Mouse (Mus musculus) hindbrain, embryonic 14.5 days (tissue): ENCODE measurements at regions not wholly inside any gene's neighbourhood (a gene's known extent, or its start where the extent isn't known, plus 50 kb on each side); places are given as distances from the start of the nearest gene placed in this dataset.

Source experiments
- ATAC-seq: fragments of 200-750 bp; cut with Nextera tagmentation; 2 replicates; pipeline ENCODE4 v1.8.0; 2017; ENCODE audit warnings: moderate number of reproducible peaks, mild to moderate bottlenecking, moderate TSS enrichment, moderate library complexity; ENCODE audit not compliant: low FRiP score
- DNase-seq: peaks from one replicate; pipeline ENCODE4 v3.0.0-alpha.2; 2015; ENCODE audit warnings: low spot score
- H3K27ac ChIP-seq: fragments of 300-500 bp; sonication (generic); 2 replicates; pipeline ENCODE4 v1.5.1; 2014; ENCODE audit warnings: mild to moderate bottlenecking, moderate library complexity
- H3K27me3 ChIP-seq: fragments of 300-500 bp; sonication (generic); 2 replicates; pipeline ENCODE4 v1.6.1; 2014; ENCODE audit warnings: mild to moderate bottlenecking, low read length, mixed read lengths; ENCODE audit not compliant: control insufficient read depth, insufficient read depth
- H3K36me3 ChIP-seq: fragments of 300-500 bp; sonication (generic); replicated peaks from 2 replicates; pipeline ENCODE4 v1.6.1; 2014; ENCODE audit not compliant: control insufficient read depth, insufficient read depth
- H3K4me1 ChIP-seq: fragments of 300-500 bp; sonication (generic); replicated peaks from 2 replicates; pipeline ENCODE4 v1.6.1; 2014; ENCODE audit warnings: antibody characterized with exemption, low read length, mixed read lengths; ENCODE audit not compliant: control insufficient read depth, insufficient read depth
- H3K4me2 ChIP-seq: fragments of 300-500 bp; sonication (generic); replicated peaks from 2 replicates; pipeline ENCODE4 v1.6.1; 2014; ENCODE audit warnings: mild to moderate bottlenecking, moderate library complexity
- H3K4me3 ChIP-seq: fragments of 300-500 bp; sonication (generic); replicated peaks from 2 replicates; pipeline ENCODE4 v1.5.1; 2014; ENCODE audit warnings: mild to moderate bottlenecking, low read length
- H3K9ac ChIP-seq: fragments of 300-500 bp; sonication (generic); 2 replicates; pipeline ENCODE4 v1.6.1; 2014
- H3K9me3 ChIP-seq: fragments of 300-500 bp; sonication (generic); 2 replicates; pipeline ENCODE4 v1.6.1; 2016; ENCODE audit warnings: low read length; ENCODE audit not compliant: control insufficient read depth
- WGBS: fragments of 180-500 bp; shearing (Covaris S2); extraction: QIAGEN DNeasy Blood & Tissue Kit; methylation state at CpG from one replicate; pipeline ENCODE4 v1.1.7; 2014; 5-methylcytosine and 5-hydroxymethylcytosine counted together

DNA sequence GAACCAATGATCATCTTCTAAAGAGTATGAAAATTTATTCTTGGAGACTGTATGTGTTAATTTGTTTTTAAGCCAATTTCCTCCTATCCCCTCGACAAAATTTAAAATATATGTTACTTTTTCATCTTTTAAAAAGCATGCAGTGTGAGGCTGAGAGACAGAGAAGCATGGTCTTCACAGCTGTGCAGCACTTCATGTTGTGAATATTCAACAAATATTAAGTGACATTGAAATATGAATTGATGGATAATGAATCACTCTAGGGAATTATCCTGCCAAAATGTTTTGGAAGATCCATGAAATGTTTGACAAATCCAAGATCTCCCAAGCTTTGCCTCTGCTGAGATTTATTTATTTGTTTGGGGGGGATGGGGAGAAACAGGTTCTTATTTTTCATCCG, 233.9 kb upstream of the Gm11146 start:
- Histone ChIP-seq H3K9me3 (no peaks in the 10 kb centered on the region), H3K9ac (no peak overlapping the region), H3K4me1 (no peaks in the 10 kb centered on the region), H3K27me3 (no peaks in the 10 kb centered on the region), H3K4me3 (no peak overlapping the region), H3K27ac (no peak overlapping the region), H3K4me2 (no peak overlapping the region), H3K36me3 (no peaks in the 10 kb centered on the region)
- WGBS: 66% methylated on average over 2 of the region's 2 CpGs
- DNase-seq (no peak), ATAC-seq (no peak)

DNA sequence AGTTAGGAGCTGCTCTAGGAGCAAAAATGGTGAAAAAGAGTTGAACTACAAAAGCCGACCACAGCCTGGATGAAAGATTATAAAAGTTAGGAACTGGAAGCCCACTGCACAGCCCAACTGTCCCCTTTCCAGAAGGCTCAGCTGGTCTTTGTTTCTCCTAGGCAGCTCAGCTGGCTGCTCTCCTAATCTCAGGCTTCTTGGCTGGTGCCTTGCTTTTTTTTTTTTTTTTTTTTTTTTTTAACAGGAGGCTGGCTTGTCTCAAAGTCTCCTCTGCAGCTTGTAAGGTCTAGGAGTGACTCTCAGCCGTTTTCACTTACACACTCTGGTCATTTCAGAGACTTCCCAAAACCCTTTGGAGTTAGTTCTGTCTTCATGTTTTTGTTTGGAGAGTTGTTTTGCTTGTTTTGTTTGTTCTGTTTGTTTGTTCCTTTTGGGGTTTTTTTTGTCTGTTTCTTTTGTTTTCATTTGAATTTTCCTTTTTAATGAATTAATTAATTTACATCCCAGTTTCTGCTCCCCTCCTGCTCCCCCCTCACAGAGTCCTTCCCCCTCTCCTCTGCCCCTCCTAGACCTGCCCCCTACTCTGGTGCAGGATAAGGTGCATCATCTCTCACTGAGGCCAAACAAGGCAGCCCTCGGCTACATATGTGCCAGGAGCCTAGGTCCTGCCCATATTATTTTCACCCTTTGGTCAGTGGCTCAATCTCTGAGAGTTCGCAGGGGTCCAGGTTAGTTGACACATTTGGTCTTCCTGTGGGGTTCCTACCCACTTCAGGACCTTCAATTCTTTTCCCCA, 225.6 kb upstream of the Gm11146 start:
- no peaks in the 10 kb centered on the region for H3K36me3 ChIP-seq
- DNase-seq (no peak), ATAC-seq (peak; percentile 64; the same call in 1 of the 2 replicates)
- H3K4me2 ChIP-seq: no peak overlapping the region
- H3K4me3 ChIP-seq: no peak overlapping the region
- peak overlapping the region; percentile 10; the same call in 1 of the 2 replicates for H3K27ac ChIP-seq
- H3K4me1 ChIP-seq: no peaks in the 10 kb centered on the region
- WGBS: 69% methylated on average over 4 of the region's 4 CpGs
- H3K9ac ChIP-seq: no peak overlapping the region
- H3K9me3 ChIP-seq: no peaks in the 10 kb centered on the region
- no peaks in the 10 kb centered on the region for H3K27me3 ChIP-seq

DNA sequence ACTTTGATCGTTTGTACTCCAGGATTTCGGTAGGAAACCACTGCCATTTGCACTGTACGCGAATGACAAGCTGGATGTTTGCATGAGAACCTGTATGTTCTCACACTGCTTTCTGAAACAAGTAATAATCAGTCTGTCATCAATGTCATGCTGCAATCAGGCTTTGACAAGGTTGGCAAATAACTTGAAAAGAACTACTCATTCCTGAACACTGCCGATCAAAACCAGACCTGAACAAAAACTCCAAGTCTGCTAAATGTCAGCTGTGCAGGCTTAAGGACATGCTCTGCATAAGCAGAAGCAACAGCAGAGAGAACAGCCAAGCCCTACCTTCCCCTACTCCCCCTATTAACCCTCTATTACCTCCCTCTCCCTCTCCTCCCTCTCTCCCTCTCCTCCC, 197.8 kb upstream of the Gm11146 start:
- Histone ChIP-seq H3K4me3 (no peak overlapping the region), H3K27ac (no peak overlapping the region), H3K9me3 (no peaks in the 10 kb centered on the region), H3K27me3 (no peaks in the 10 kb centered on the region), H3K36me3 (no peaks in the 10 kb centered on the region), H3K4me1 (no peaks in the 10 kb centered on the region), H3K9ac (no peak overlapping the region), H3K4me2 (no peak overlapping the region)
- DNase-seq (no peak), ATAC-seq (no peak)
- 82% methylated on average over 5 of the region's 5 CpGs for WGBS

DNA sequence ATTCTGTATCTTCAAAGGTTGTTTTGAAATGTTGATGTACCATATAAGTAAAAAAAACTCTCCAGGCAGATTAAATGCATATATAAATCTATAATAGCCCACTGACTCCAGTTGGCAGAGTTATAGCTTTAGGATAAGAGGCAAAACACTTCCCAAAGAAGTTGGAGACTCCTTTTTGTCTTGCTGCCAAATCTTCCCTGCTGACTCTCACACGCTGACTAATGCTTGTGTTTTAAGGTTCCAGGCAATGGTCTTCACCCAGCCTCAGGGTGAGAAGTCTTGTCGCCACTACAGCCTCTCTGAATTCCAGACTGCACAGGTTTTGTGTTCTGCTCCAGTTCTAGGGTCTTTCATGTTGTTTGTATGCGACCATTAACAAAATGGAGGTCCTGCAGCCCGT, 195.0 kb upstream of the Gm11146 start:
- Histone ChIP-seq H3K27me3 (no peaks in the 10 kb centered on the region), H3K9ac (no peak overlapping the region), H3K36me3 (no peaks in the 10 kb centered on the region), H3K4me2 (no peak overlapping the region), H3K4me3 (no peak overlapping the region), H3K27ac (no peak overlapping the region), H3K4me1 (no peaks in the 10 kb centered on the region), H3K9me3 (no peaks in the 10 kb centered on the region)
- ATAC-seq (no peak), DNase-seq (no peak)
- WGBS: 74% methylated on average over 4 of the region's 4 CpGs

DNA sequence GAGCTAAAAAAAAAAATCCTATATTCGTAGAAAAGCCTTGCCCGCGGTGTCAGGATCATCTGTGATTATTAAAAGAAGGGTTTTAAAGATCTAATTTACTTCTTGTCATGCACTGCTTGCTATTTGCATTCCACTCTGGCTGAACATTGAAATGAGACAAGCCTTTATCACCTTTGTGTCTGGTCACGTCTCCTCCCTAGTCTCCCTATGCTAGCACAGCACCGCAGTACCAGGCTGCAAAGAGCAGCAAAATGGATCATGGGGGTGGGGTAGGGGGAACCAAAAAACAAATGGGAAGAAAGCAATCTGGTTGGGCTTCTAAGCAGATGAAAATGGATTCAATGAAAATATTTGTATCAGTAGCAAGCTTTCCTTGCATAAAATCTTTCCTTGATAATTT, 187.8 kb upstream of the Gm11146 start:
- H3K4me1 ChIP-seq: peaks cover 19% of the 10 kb centered on the region; the same call in 1 of the 2 replicates
- no peak overlapping the region for H3K4me3 ChIP-seq
- no peak overlapping the region for H3K4me2 ChIP-seq
- peak; percentile 46 for DNase-seq
- H3K9me3 ChIP-seq: no peaks in the 10 kb centered on the region
- H3K36me3 ChIP-seq: no peaks in the 10 kb centered on the region
- peak overlapping the region; percentile 57; the same call in 1 of the 2 replicates for H3K9ac ChIP-seq
- no peaks in the 10 kb centered on the region for H3K27me3 ChIP-seq
- WGBS: 40% methylated on average over 5 of the region's 5 CpGs
- ATAC-seq: no peak; the same call in 1 of the 2 replicates
- peak overlapping the region; percentile 99 for H3K27ac ChIP-seq

DNA sequence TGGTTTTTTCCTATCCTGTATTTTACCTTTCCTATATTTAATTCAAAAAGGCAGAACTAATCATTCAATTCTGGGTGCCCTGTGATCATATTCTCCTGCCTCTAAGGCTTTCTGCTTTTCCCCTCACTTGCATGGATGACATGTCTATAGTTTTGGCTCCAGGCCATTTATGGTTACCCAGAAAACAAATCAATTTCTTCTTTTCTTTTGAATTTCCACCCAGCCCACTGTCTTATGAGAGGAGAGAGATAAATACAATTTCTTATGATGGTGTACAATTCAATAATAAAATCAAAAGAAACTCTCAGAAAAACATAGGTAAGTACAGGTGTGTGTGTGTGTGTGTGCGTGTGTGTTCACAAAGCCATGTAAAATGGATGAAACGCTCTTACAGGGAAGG, 187.3 kb upstream of the Gm11146 start:
- ATAC-seq (no peak), DNase-seq (peak; percentile 52)
- H3K27me3 ChIP-seq: no peaks in the 10 kb centered on the region
- no peaks in the 10 kb centered on the region for H3K9me3 ChIP-seq
- peaks cover 19% of the 10 kb centered on the region; the same call in 1 of the 2 replicates for H3K4me1 ChIP-seq
- peak overlapping the region; percentile 57; the same call in 1 of the 2 replicates for H3K9ac ChIP-seq
- H3K27ac ChIP-seq: peak overlapping the region; percentile 99
- no peak overlapping the region for H3K4me3 ChIP-seq
- no peaks in the 10 kb centered on the region for H3K36me3 ChIP-seq
- 62% methylated on average over 2 of the region's 2 CpGs for WGBS
- no peak overlapping the region for H3K4me2 ChIP-seq

DNA sequence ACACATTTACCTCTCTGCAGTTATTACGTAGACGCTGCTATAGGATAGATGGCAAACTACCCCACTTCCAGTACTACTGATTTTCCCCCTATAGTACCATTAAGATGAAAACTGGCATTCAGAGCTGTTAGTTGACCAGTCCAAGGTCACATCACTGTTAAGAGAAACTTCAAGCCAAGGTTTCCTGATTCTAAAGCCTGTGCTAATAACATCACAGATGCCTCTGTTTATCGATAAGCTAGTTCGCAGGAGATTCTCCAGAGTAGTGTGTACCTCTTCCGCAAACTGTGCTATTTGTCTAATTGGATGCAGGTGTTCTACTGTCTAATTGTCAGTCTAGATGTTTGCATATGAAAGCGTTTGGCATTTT, 186.9 kb upstream of the Gm11146 start:
- DNase-seq: peak; percentile 26
- Histone ChIP-seq H3K27ac (peak overlapping the region; percentile 99), H3K4me3 (no peak overlapping the region), H3K9me3 (no peaks in the 10 kb centered on the region), H3K4me2 (peak overlapping the region; percentile 41), H3K36me3 (no peaks in the 10 kb centered on the region), H3K4me1 (peaks cover 19% of the 10 kb centered on the region; the same call in 1 of the 2 replicates), H3K27me3 (no peaks in the 10 kb centered on the region), H3K9ac (peak overlapping the region; percentile 57)
- 65% methylated on average over 6 of the region's 6 CpGs for WGBS
- no peak for ATAC-seq

DNA sequence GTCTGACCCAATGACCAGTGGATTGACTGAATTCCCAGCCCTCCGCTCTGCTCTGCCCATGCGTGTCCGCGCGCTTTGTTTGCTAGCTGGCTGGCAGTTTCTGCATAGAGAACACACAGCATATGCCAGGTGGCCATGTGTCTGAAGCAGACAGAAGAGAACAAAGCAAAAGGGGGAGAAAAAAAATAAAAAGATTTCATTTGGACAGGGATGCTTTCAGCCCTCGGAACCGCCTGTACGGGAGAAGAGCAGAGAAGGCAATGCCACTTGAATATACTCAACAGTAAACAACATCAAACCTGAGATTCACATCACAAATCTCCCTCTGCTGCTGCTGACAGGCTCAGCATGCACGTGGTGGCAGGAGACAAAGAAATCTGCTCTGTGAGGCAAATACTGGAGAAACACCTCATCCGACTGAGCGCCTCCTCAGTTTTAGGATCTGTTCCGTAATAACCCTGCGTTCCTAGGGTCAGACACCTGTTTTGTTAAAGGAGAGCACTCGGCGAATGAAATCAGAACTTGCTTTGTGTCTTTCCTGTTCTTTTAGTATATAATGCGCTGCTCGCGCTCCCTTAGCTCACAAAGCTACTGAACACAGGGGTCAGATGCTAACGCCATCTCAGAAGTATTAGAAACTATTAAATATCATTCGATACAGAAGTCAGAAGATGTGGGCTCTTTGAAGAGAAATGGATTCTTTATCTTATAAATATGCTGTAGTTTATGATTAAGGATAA, 186.3 kb upstream of the Gm11146 start:
- peak overlapping the region; percentile 41 for H3K4me2 ChIP-seq
- H3K4me1 ChIP-seq: peaks cover 19% of the 10 kb centered on the region; the same call in 1 of the 2 replicates
- no peaks in the 10 kb centered on the region for H3K9me3 ChIP-seq
- 21% methylated on average over 20 of the region's 20 CpGs for WGBS
- H3K27ac ChIP-seq: peak overlapping the region; percentile 99
- H3K36me3 ChIP-seq: no peaks in the 10 kb centered on the region
- ATAC-seq (peak; percentile 94), DNase-seq (peak; percentile 80)
- H3K4me3 ChIP-seq: no peak overlapping the region; the same call in 1 of the 2 replicates
- peak overlapping the region; percentile 57 for H3K9ac ChIP-seq
- H3K27me3 ChIP-seq: no peaks in the 10 kb centered on the region

DNA sequence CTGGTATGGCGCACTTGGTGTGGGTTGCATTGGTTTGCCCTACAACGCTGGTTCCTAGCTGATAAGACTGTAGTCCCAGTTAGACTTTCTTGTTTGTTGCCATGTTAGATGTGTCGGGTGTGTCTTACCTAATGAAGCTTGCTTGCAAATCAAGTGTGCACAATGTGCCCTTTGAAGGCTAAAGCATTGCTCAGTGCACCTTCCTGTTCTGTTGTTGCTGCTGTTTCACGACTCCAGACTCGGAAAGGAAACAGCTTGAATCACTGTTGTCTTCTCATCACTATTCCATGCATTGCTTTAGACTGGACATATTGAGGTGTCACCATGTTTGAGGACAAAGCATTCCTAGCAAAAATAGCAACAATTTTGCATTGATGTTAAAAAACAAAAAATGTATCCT, 185.1 kb upstream of the Gm11146 start:
- 75% methylated on average over 5 of the region's 5 CpGs for WGBS
- DNase-seq: no peak
- Histone ChIP-seq H3K4me3 (no peak overlapping the region), H3K27me3 (no peaks in the 10 kb centered on the region), H3K27ac (peak overlapping the region; percentile 82), H3K4me1 (peaks cover 19% of the 10 kb centered on the region; the same call in 1 of the 2 replicates), H3K4me2 (no peak overlapping the region), H3K36me3 (no peaks in the 10 kb centered on the region), H3K9ac (no peak overlapping the region), H3K9me3 (no peaks in the 10 kb centered on the region)
- ATAC-seq: no peak
